Mouse (Mus musculus): ENCODE data around the gene Gm10197. TPM values are rescaled to one million over a fixed set of nuclear protein-coding genes. Genes with fewer than 3 reads are reported as not detected.

Gene Gm10197
- polyA plus RNA-seq, 1 experiment from 2014 or later = not detected

GRCm38 (mm10) chr19:53391787-53392186 lies 20.2 kb upstream of the Gm10197 start:
- no peak overlapping the region for H3K27ac ChIP-seq (replicated peaks)
- H3K9ac ChIP-seq (replicated peaks) = peak overlapping the region; percentile 76; the same call in 1 of the 2 replicates
- H3K36me3 ChIP-seq = peaks cover 17% of the 10 kb centered on the region
- peaks cover 19% of the 10 kb centered on the region for H3K4me1 ChIP-seq
- peak overlapping the region; percentile 74 for H3K4me2 ChIP-seq
- peak overlapping the region; percentile 80; the same call in 1 of the 2 replicates for H3K4me3 ChIP-seq (replicated peaks)
- H3K9me3 ChIP-seq (replicated peaks) = no peaks in the 10 kb centered on the region
- no peak for ATAC-seq (ENCODE audit: low FRiP score)
- WGBS = 86% methylated on average over 5 of the region's 5 CpGs
- H3K27me3 ChIP-seq (replicated peaks) = no peaks in the 10 kb centered on the region

GRCm38 (mm10) chr19:53391386-53391785 lies 19.8 kb upstream of the Gm10197 start:
- peak overlapping the region; percentile 74 for H3K4me2 ChIP-seq
- peak overlapping the region; percentile 76 for H3K9ac ChIP-seq (replicated peaks)
- H3K4me3 ChIP-seq (replicated peaks) = peak overlapping the region; percentile 80
- peaks cover 19% of the 10 kb centered on the region for H3K4me1 ChIP-seq
- H3K27me3 ChIP-seq (replicated peaks) = no peaks in the 10 kb centered on the region
- no peak for ATAC-seq (ENCODE audit: low FRiP score)
- peak overlapping the region; percentile 90; the same call in 1 of the 2 replicates for H3K27ac ChIP-seq (replicated peaks)
- peaks cover 18% of the 10 kb centered on the region for H3K36me3 ChIP-seq
- H3K9me3 ChIP-seq (replicated peaks) = no peaks in the 10 kb centered on the region
- 39% methylated on average over 8 of the region's 8 CpGs for WGBS

- Histone ChIP-seq H3K4me1 (peaks cover 21% of the 10 kb centered on the region), H3K4me3 (replicated peaks) (peak within 1 kb of the TSS; percentile 80), H3K36me3 (peaks cover 24% of the 10 kb centered on the region), H3K4me2 (peak within 1 kb of the TSS; percentile 74), H3K27ac (replicated peaks) (peak within 1 kb of the TSS; percentile 97), H3K9ac (replicated peaks) (peak within 1 kb of the TSS; percentile 97), H3K9me3 (replicated peaks) (no peaks in the 10 kb centered on the region), H3K27me3 (replicated peaks) (no peaks in the 10 kb centered on the region)
- WGBS = under 1% methylated on average over 48 of the region's 48 CpGs
- peak; percentile 97 for ATAC-seq (ENCODE audit: low FRiP score)
These were observed 19.0 kb upstream of the Gm10197 start, which contains the start of gene Smndc1 for GRCm38 (mm10) chr19:53390495-53391007. Gene Smndc1, minus strand, starts transcription at chr19:53390578.

- under 1% methylated on average over 54 of the region's 59 CpGs for WGBS
- Histone ChIP-seq H3K27ac (replicated peaks) (peak overlapping the region; percentile 97), H3K4me1 (peaks cover 21% of the 10 kb centered on the region), H3K27me3 (replicated peaks) (no peaks in the 10 kb centered on the region), H3K9me3 (replicated peaks) (no peaks in the 10 kb centered on the region), H3K36me3 (peaks cover 24% of the 10 kb centered on the region), H3K4me2 (peak overlapping the region; percentile 66), H3K4me3 (replicated peaks) (peak overlapping the region; percentile 80), H3K9ac (replicated peaks) (peak overlapping the region; percentile 97)
- peak; percentile 90 for ATAC-seq (ENCODE audit: low FRiP score)
These were observed 18.4 kb upstream of the Gm10197 start for GRCm38 (mm10) chr19:53389851-53390431.

DNA sequence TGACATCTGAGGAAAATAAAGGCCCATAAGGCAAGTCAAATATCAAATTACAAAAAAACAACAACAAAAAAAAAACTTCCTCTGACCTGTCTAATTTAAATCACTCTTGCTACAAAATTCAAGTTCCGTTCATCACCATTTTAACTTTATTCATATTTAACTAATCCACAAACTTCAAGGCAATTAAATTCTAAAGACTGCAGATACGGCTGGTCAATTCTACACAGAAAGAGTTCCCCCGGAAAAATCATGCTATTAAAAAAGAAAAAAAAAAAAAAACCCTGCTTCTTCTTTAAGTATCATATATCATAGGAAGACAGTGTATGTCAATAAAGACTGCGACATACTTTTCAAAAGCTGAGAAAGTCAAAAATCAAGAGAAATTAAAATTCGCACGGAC lies 17.9 kb upstream of the Gm10197 start:
- Histone ChIP-seq H3K4me1 (peaks cover 21% of the 10 kb centered on the region), H3K27me3 (replicated peaks) (no peaks in the 10 kb centered on the region), H3K9me3 (replicated peaks) (no peaks in the 10 kb centered on the region), H3K27ac (replicated peaks) (peak overlapping the region; percentile 97), H3K9ac (replicated peaks) (peak overlapping the region; percentile 97), H3K4me3 (replicated peaks) (peak overlapping the region; percentile 80), H3K36me3 (peaks cover 24% of the 10 kb centered on the region), H3K4me2 (peak overlapping the region; percentile 66)
- ATAC-seq (ENCODE audit: low FRiP score) = no peak
- WGBS = 24% methylated on average over 6 of the region's 6 CpGs

DNA sequence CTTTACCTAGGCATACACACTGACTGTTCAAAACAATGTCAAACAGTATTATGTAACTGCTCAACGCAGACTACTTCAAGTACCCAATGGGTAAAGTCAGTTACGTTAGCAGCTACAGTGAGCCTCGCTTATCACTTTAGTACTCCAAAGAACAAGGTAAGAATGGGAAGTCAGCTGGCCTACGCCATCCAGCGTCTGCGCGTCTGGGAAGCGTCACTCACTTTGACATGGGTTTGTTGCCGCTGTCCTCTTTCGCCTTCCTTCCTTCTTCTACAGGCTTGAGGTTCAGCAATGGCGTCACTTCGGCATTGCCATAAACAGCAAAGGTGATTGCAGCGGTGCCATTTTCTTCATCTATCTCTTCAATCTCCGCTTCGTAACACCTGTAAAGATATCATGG lies 11.8 kb upstream of the Gm10197 start:
- Histone ChIP-seq H3K9ac (replicated peaks) (no peak overlapping the region), H3K4me1 (peaks cover 7% of the 10 kb centered on the region; the same call in 1 of the 2 replicates), H3K4me3 (replicated peaks) (no peak overlapping the region), H3K27ac (replicated peaks) (no peak overlapping the region), H3K9me3 (replicated peaks) (no peaks in the 10 kb centered on the region), H3K27me3 (replicated peaks) (no peaks in the 10 kb centered on the region), H3K36me3 (peaks cover 70% of the 10 kb centered on the region), H3K4me2 (no peak overlapping the region)
- ATAC-seq (ENCODE audit: low FRiP score) = no peak
- WGBS = 97% methylated on average over 15 of the region's 15 CpGs

- H3K4me2 ChIP-seq = no peak overlapping the region
- H3K9me3 ChIP-seq (replicated peaks) = no peaks in the 10 kb centered on the region
- H3K4me3 ChIP-seq (replicated peaks) = no peak overlapping the region
- no peak overlapping the region for H3K9ac ChIP-seq (replicated peaks)
- H3K27ac ChIP-seq (replicated peaks) = no peak overlapping the region
- WGBS = 91% methylated on average over 10 of the region's 10 CpGs
- ATAC-seq (ENCODE audit: low FRiP score) = no peak
- H3K27me3 ChIP-seq (replicated peaks) = no peaks in the 10 kb centered on the region
- peaks cover 53% of the 10 kb centered on the region for H3K36me3 ChIP-seq
- no peaks in the 10 kb centered on the region for H3K4me1 ChIP-seq
These were observed 6.9 kb upstream of the Gm10197 start for GRCm38 (mm10) chr19:53378421-53378820.

GRCm38 (mm10) chr19:53377652-53378051 lies 6.1 kb upstream of the Gm10197 start:
- H3K9me3 ChIP-seq (replicated peaks) = no peaks in the 10 kb centered on the region
- 92% methylated on average over 8 of the region's 8 CpGs for WGBS
- H3K27me3 ChIP-seq (replicated peaks) = no peaks in the 10 kb centered on the region
- H3K9ac ChIP-seq (replicated peaks) = no peak overlapping the region
- no peak overlapping the region for H3K4me3 ChIP-seq (replicated peaks)
- H3K36me3 ChIP-seq = peaks cover 49% of the 10 kb centered on the region
- H3K4me2 ChIP-seq = no peak overlapping the region
- H3K27ac ChIP-seq (replicated peaks) = no peak overlapping the region
- no peaks in the 10 kb centered on the region for H3K4me1 ChIP-seq
- no peak for ATAC-seq (ENCODE audit: low FRiP score)

DNA sequence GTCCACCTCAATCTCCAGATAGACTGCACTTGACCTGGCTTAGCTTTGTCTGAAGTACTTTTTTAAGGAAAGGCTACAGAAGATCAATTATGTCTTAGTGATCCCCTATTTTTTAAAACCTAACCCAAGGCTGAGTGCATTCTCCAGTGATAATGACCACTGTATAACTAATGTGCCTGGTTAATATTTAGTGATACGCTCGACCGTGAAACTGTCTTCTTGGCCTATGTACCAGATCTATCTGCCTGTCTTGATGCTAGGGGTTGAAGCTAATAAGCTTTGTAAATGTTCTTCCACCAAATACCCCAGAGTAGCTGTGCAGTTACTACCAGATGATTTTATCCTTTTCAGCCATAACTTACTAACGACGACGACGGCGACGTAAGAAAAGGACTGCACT lies 4.2 kb upstream of the Gm10197 start:
- Histone ChIP-seq H3K9ac (replicated peaks) (no peak overlapping the region), H3K27me3 (replicated peaks) (no peaks in the 10 kb centered on the region), H3K4me1 (no peaks in the 10 kb centered on the region), H3K9me3 (replicated peaks) (no peaks in the 10 kb centered on the region), H3K36me3 (peaks cover 37% of the 10 kb centered on the region), H3K4me3 (replicated peaks) (no peak overlapping the region), H3K27ac (replicated peaks) (no peak overlapping the region), H3K4me2 (no peak overlapping the region)
- WGBS = 89% methylated on average over 9 of the region's 9 CpGs
- ATAC-seq (ENCODE audit: low FRiP score) = no peak

GRCm38 (mm10) chr19:53375299-53375698 lies 3.7 kb upstream of the Gm10197 start:
- Histone ChIP-seq H3K27ac (replicated peaks) (no peak overlapping the region), H3K4me3 (replicated peaks) (no peak overlapping the region), H3K9ac (replicated peaks) (no peak overlapping the region), H3K27me3 (replicated peaks) (no peaks in the 10 kb centered on the region), H3K4me1 (no peaks in the 10 kb centered on the region), H3K36me3 (peaks cover 33% of the 10 kb centered on the region), H3K9me3 (replicated peaks) (no peaks in the 10 kb centered on the region), H3K4me2 (no peak overlapping the region)
- ATAC-seq (ENCODE audit: low FRiP score) = no peak
- 92% methylated on average over 6 of the region's 6 CpGs for WGBS

DNA sequence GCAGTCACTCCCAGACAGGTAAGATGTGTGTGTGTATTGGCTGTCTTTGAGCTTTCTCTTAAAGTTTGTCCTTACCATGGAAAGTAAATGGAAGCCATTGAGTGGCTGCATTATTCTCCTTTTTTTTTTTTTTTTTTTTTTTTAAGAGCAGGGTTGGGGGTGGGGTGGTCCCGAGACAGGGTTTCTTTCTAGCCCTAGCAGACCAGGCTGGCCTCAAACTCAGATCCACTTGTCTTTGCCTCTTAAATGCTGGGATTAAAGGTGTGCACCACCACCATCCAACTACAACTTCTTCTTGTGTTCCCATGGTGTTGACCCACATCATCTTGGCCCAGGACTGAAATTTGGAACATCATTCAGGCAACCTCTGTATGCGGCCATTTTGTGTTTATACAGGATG lies 2.0 kb upstream of the Gm10197 start:
- no peak overlapping the region for H3K27ac ChIP-seq (replicated peaks)
- no peaks in the 10 kb centered on the region for H3K27me3 ChIP-seq (replicated peaks)
- ATAC-seq (ENCODE audit: low FRiP score) = no peak
- H3K9ac ChIP-seq (replicated peaks) = no peak overlapping the region
- H3K9me3 ChIP-seq (replicated peaks) = no peaks in the 10 kb centered on the region
- no peak overlapping the region for H3K4me2 ChIP-seq
- peaks cover 7% of the 10 kb centered on the region for H3K4me1 ChIP-seq
- H3K4me3 ChIP-seq (replicated peaks) = no peak overlapping the region
- peaks cover 25% of the 10 kb centered on the region for H3K36me3 ChIP-seq
- WGBS = 96% methylated on average over 2 of the region's 2 CpGs

- H3K9ac ChIP-seq (replicated peaks) = no peak overlapping the region
- H3K4me3 ChIP-seq (replicated peaks) = no peak overlapping the region
- peaks cover 12% of the 10 kb centered on the region; the same call in 1 of the 2 replicates for H3K36me3 ChIP-seq
- H3K4me1 ChIP-seq = peaks cover 24% of the 10 kb centered on the region
- no peak overlapping the region for H3K27ac ChIP-seq (replicated peaks)
- H3K4me2 ChIP-seq = no peak overlapping the region
- WGBS = 84% methylated on average over 15 of the region's 15 CpGs
- H3K27me3 ChIP-seq (replicated peaks) = no peaks in the 10 kb centered on the region
- no peaks in the 10 kb centered on the region for H3K9me3 ChIP-seq (replicated peaks)
- ATAC-seq (ENCODE audit: low FRiP score) = no peak
These were observed 1.3 kb downstream of the Gm10197 start for GRCm38 (mm10) chr19:53370233-53370632.

All from neural tube, embryonic 15.5 days (tissue).